Mouse (Mus musculus) ZHBTc4 (cell line): Measurements from ENCODE around the gene Med17.
A peak's percentile ranks its signal among the peaks of the same experiment; 100 is the strongest.

Experiments used
- DNase-seq: peaks from one replicate; pipeline ENCODE4 v3.0.0-alpha.2; 2011; ENCODE audit warnings: low read depth, low spot score

Gene Med17

GRCm38 (mm10) chr9:15288402-15288801 is 8.7 kb upstream of the Med17 start:
- no peak for DNase-seq

- no peak for DNase-seq
These were observed 8.1 kb upstream of the Med17 start for GRCm38 (mm10) chr9:15287846-15288245.

- peak; percentile 81 for DNase-seq
These were observed 5.7 kb upstream of the Med17 start for GRCm38 (mm10) chr9:15285443-15285842.

- no peak for DNase-seq
These were observed 754 bp upstream of the Med17 start for GRCm38 (mm10) chr9:15280491-15280879.

GRCm38 (mm10) chr9:15279139-15279648 is 537 bp downstream of the Med17 start:
- DNase-seq = no peak

GRCm38 (mm10) chr9:15278343-15278742 is 1.4 kb downstream of the Med17 start:
- DNase-seq = no peak

- DNase-seq = peak; percentile 58
These were observed 2.9 kb downstream of the Med17 start for GRCm38 (mm10) chr9:15276855-15277254.

GRCm38 (mm10) chr9:15273981-15274380 is 5.8 kb downstream of the Med17 start:
- no peak for DNase-seq

- DNase-seq = no peak
These were observed 16.2 kb downstream of the Med17 start for GRCm38 (mm10) chr9:15263487-15263886.

GRCm38 (mm10) chr9:15261980-15262379 is 17.8 kb downstream of the Med17 start:
- DNase-seq = no peak

GRCm38 (mm10) chr9:15256214-15256613 is 23.5 kb downstream of the Med17 start:
- DNase-seq = no peak

- no peak for DNase-seq
These were observed 25.2 kb downstream of the Med17 start for GRCm38 (mm10) chr9:15254501-15254900.

GRCm38 (mm10) chr9:15252196-15252595 is 27.5 kb downstream of the Med17 start:
- DNase-seq = no peak

GRCm38 (mm10) chr9:15250376-15250775 is 29.4 kb downstream of the Med17 start:
- peak; percentile 76 for DNase-seq

GRCm38 (mm10) chr9:15245319-15246075 is 34.2 kb downstream of the Med17 start:
- DNase-seq = no peak

GRCm38 (mm10) chr9:15242130-15242529 is 37.6 kb downstream of the Med17 start:
- DNase-seq = no peak

- DNase-seq = peak; percentile 92
These were observed 38.2 kb downstream of the Med17 start for GRCm38 (mm10) chr9:15241596-15241939.

- no peak for DNase-seq
These were observed 38.7 kb downstream of the Med17 start for GRCm38 (mm10) chr9:15240863-15241595.

- DNase-seq = no peak
These were observed 39.7 kb downstream of the Med17 start for GRCm38 (mm10) chr9:15240006-15240405.

- DNase-seq = peak; percentile 42
These were observed 40.4 kb downstream of the Med17 start, which contains the start of gene Vstm5 for GRCm38 (mm10) chr9:15239042-15239925. TSS of gene Vstm5 (plus strand) at chr9:15239045.

GRCm38 (mm10) chr9:15238297-15238990 is 41.3 kb downstream of the Med17 start:
- peak; percentile 78 for DNase-seq
